Mouse (Mus musculus) megakaryocyte, embryonic 14.5 days (primary cell): ENCODE data around the gene Gm44973.

ENCODE experiments used
- FLI1 ChIP-seq: IDR thresholded peaks from 2 replicates; pipeline ENCODE4 v1.6.1; 2012; ENCODE audit warnings: low read length, inconsistent platforms, mixed read lengths
- GATA1 ChIP-seq: IDR thresholded peaks from 3 replicates; pipeline ENCODE4 v1.6.1; 2012; ENCODE audit warnings: mixed read lengths, low read length, inconsistent platforms, borderline replicate concordance

DNA sequence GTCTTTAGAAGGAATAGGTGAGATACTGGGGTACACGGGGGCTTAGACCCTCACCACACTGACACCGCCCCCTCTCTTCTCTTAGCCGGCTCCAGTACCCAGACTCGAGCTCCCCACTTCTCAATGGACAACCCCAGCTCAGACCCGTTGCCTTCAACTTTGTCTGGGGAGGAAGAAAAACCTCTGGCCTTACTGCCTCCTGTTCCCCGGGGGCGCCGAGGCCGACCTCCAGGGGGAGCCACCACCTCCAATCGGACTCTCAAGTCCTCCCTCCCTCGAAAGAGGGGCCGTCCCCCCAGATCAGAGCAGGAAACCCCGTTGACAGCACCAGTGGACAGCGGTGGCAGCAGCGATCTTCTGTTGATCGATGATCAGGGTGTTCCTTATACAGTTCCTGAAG, 2.1 kb downstream of the Gm44973 start:
- TF ChIP-seq GATA1 = no peak
- no peak for TF ChIP-seq FLI1
